Mouse (Mus musculus): ENCODE results near the gene Mmp17.

The Mmp17 gene

DNA sequence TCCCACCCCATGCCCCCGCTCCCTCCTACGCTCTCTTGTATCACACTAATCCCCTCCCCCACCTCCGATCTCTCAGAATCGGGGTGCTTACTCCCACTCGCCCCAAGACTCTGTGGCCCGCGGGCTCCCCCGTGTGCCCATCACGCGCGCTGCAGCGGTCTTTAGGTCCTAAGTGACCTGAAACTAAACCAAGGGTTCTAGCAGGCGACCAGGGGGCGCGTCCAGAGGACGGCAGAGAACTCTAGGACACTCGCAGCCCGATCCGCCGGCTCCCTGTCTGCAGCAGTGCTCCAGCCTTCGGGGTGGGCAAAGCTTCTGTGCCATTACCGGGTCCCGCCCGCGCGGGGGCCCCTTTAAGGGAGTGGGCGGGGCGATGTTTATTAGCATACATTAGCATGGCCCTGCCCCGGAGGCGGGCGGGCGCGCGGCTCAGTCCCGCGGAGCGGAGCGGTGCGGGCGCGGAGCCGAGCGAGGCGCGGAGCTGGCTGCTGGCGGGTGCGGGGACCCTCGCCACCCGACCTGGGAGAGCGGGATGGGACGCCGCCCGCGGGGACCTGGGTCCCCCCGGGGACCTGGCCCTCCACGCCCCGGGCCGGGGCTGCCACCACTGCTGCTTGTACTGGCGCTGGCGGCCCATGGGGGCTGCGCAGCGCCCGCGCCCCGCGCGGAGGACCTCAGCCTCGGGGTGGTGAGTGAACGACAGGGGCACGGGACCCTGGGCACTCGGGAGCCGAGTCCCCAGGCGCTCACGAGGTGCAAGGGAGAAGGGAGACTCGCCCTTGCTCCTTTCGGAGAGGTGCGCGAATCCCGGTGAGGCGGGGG lies at the start of gene Mmp17:
TSS of gene Mmp17 (plus strand) at position 409 of the 822 bp plus-strand sequence.
- DNase-seq, result peak; percentile 94 to 96

GRCm38 (mm10) chr5:129534500-129534899 lies 49.5 kb upstream of the Mmp17 start:
- DNase-seq, result peak in 1 of 2 experiments; percentile 31

DNA sequence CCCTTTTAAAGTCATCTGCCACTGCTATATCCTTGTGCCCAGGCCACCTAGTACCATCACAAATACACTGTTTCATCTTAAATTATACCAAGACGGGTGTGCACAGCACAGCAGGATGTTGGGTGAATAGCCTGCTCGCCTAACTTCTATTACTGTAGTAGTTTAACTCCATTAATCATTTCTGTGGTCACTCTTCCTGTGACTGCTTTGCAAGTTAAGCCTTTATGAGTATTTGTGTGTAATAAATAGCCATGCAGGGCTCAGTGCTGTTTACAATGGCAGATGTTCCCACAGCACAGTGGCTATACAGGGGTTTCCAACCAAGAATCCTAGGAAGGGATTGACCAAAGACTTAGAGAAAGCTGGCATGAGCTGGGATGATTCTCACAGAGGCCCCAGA lies 48.9 kb upstream of the Mmp17 start:
- DNase-seq, result no peak

GRCm38 (mm10) chr5:129535431-129535830 lies 48.5 kb upstream of the Mmp17 start:
- DNase-seq, result no peak

DNA sequence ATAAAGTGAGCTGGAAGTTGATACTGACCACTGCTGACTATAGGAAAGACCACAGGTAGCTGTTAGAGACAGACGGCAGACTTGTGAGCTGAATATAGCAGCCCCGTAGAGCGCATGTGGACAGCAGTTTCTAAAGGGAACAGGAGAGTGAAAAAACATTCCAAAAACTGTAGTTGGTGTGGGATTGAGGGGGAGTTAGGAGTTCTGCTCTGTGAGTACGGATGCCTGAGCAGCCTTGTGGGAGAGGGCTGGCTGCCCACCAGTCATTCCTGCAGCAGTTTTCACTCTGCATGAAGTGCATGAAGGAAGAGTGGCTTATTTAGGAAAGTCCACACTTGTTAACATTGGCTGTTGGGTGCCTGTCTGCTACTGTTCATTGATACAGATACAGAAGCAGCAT lies 45.1 kb upstream of the Mmp17 start:
- no peak for DNase-seq

DNA sequence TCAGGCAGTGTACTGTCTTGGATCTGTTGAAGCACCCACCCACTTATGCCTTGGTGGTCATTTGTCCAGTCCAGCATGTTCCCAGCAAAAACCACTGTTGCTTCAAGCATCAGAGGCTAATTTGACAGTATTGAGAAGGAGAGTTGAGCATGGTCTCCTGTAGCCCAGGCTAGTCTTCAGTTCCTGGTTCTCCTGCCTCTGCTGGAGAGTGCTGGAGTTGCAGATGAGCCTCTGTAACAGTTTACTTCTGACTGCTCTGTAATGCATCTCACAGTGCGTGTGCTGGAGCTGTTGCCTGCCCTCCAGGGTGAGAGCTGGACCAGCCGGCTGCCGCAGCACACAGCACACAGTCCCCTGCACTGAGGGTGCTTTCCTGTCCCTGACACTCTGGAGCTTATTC lies 41.7 kb upstream of the Mmp17 start:
- no peak for DNase-seq

DNA sequence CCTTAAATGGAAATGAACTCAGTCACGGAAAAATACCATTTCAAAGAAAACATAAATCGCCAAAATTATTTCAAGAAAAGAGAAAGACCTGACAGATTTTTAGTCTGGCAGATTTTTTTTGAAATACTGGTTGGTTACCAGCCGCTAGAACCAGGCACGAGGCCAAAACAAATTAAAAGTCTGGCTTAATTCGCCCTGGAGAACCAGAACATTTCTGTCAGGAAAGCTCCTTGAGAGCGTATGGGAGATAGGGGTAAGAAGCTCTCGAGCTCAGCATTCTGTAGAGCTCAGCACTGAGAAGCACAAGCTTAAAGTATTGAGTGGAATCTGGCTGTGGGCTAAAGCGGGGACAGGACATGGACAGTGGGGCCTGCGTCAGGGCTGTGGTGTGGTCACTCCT lies 38.2 kb upstream of the Mmp17 start:
- DNase-seq, result no peak

GRCm38 (mm10) chr5:129549716-129550115 lies 34.3 kb upstream of the Mmp17 start:
- DNase-seq, result no peak

DNA sequence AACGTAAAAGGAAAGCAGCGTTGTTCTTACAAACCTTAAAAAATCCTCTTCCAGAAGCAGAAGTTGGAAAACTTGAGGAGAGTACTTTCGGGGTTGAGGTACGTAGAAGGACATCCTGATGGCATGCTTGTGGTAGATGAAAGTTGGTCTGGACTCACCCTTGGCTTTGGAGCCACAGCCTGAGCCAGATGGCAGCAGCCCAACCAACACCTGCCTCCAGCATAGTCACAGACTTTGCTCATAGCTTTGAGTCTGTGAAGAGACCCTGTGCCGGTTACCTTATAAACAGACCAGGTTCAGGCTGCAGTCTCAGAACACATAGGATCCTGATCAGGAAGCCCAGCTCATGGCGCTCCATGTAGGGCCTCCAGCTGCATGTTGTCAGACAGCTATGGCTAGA lies 33.2 kb upstream of the Mmp17 start:
- no peak for DNase-seq

GRCm38 (mm10) chr5:129551991-129552390 lies 32.0 kb upstream of the Mmp17 start:
- DNase-seq, result no peak

- no peak for DNase-seq
These were observed 30.3 kb upstream of the Mmp17 start for GRCm38 (mm10) chr5:129553642-129554041.

- DNase-seq, result no peak
These were observed 25.4 kb upstream of the Mmp17 start for GRCm38 (mm10) chr5:129558591-129558990.

DNA sequence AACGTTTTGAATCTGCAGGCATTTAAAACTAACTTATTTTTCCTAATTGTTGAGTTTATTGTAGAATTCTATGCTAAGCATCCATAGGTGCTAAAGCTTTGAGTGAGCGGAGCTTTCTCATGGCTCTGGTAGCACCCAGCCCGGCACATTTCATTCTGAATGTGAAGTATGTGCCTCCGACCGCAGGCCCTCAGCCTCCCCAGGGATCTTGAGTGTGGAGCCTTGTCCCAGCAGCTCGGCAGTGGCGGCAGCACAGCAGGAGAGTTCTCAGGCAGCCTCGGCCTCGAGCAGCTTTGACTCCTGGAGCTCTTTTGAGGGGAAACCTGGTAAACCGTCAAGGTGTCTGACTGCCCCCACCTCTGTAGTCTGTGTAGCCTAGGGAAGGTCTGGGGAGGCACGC lies 24.7 kb upstream of the Mmp17 start:
- no peak for DNase-seq

DNA sequence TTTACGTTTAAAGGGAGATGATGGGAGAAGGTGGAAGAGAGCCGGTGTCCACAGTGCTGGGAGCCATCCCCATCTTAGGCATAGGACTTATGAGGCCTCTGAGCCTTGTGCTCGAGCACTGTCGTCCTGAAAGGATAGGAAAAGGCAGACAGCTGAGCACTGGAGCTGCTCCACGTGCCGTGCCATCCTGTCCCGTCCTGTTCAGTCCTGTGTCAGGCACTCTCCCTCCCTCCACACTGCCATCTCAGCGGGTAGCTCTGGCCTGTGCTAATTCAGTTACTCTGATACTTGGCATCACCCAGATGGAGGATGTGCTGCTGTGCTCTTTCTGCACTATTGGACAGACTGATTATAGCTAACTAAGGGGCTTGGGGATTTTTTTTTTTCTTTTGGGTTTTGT lies 21.6 kb upstream of the Mmp17 start:
- DNase-seq, result peak in 1 of 2 experiments; percentile 52

DNA sequence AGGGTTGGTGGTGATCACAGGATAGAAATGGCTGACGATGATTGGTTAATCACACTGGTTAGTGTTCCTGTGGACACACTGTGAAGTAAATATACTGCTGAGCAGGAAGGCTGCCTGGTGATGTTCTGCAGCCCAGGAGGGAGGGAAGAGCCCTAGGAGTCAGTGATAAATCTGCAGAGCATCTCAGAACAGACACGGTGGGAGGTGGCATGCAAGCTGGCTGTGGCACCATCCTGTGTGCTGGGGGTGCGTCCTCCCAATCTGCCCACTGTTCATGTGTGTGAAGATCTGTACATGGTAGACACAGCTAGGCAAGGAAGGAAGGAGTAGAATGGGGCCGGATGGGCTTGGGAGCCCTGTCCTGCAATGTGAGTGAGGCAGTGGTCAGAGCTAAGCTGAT lies 15.4 kb upstream of the Mmp17 start:
- DNase-seq, result no peak

DNA sequence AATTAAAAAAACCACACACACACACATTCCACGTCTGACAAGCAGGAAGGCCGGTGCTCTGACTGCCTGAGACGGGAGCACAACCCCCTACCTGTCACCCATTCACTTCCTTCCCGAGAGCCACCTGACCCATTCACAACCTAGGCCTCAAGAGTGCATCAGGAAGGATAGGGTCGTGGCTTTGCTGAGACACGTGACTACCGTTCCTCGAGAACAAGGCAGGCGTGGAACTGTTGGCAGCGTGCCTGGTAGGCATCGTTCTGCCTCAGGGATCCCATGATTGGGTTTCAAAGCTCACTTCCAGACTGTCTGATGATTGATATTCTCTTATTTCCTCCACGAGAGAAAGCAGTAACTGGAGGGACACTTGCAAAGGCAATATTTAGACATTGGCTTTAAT lies 5.8 kb upstream of the Mmp17 start:
- DNase-seq, result no peak

DNA sequence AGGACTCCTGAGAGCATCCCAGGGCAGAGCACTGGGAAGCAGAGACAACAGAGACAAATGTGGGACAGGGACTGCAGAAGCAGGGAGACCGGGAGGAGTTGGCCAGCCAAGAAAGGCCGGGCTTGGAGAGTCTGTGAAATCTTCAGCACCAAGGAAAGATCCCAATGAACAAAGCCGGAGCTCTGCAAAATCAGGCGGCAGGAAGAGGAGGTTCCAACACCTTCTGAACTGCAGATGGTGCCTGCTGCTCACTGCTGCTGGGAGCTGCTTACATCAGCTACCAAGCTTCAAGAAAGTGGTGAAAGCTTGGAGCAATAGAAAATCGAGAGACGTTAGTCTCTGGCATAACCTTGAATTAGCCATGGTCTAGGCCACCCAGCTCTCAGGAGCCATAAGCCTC lies 3.9 kb upstream of the Mmp17 start:
- DNase-seq, result no peak

DNA sequence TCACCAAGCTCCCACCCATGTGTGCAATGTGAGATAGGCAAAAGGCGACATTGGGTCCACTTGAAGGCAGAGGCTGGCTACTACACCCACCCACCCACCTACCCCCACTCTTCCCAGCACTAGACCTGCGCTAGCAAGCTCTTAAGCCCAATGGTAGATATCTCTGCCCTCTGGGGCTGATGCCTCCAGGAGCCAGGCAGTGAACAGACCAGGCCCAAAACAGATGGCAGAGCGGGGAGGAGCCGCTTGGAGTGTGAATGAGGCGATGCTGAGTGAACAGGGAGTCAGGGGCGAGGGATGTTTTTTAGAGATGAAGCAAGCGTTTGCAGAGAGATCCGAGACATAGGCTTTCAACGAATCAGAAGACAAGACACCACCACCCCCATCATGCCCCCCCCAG lies 3.4 kb upstream of the Mmp17 start:
- DNase-seq, result no peak

DNA sequence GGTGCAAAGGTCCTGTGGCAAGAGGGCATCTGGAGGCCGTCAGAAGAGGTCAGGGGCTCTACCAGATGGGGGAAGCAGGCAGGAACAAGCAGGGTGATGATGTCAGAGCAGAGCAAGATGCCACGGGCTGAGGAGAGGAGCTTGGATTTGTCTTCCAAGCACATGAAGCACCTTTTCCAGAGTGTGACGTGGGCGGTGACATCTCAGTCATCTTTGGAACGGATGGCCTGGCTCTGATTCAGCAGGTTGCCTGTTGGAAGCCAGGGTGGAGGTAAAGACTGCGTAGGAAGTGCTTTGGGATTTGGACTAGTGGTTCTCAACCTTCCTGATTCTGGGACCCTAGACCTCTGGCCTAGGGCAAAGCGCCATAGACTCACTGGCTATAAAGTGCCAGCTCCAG lies 3.0 kb upstream of the Mmp17 start:
- no peak for DNase-seq

DNA sequence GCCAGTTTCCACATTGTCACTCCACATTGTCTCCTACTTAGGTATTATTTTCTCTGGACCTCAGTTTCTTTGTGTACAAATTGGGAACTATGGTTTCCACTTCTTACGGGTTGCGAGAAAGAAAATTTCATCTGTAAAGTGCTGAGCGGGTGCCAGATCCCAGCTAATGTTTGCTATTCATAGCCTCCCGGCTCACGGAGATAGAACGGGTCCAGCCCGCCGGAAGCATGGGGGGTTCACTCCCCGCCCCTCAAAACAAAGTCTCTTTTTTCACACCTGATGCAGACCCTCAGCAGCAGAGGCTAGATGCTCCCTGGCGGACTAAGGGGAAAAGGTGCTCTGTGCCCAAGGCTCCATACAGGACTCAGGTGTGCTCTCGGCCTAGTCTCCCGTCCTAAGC lies 638 bp upstream of the Mmp17 start:
- no peak for DNase-seq

DNA sequence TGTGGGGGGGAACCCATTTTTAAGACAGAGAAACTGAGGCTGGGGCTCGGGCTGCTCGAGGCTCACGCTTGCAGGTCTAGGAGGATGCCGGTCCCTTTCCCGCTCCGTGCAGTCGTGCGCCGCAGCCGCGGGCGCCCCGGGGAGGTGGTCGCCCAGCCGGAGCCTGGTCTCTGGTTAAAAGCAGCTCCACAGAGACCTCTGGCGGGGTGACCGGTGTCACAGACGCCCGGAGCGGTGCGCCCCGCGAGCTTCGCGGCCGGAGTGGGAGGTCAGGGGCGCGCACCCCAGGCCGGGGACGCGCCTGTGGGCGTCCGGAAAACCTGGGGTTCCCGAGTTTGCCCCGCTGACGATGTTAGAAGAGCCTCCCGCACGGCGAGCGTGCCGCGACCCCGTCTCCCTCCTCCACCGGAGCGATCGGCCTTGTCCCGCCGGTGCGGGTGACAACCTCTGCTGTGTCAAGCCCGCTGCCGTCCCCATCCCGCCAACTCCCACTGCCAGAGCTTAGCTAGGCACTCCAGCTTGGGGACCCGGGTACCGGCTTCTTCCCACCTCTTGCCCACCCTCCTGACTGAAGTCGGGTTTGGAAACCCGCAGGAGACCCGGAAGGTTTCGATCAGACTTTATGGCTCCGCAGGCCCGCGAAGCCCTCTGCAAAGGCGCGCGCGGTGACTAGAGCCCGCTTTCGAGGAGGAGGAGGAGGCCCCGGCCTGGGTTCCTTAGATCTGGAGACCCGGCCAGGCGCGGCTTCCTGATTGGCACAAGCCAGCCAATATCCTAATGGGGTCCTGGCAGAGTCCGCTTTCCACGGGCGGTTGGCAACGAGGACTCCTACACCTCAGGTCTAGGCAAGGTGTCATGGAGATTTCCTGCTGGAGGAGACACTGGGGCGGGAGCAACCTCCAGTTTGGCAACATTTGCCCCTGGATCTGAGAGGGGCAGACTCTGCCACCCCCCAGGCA lies 893 bp downstream of the Mmp17 start:
- DNase-seq, result peak; percentile 72 to 73

- DNase-seq, result peak; percentile 93 to 95
These were observed 2.0 kb downstream of the Mmp17 start for GRCm38 (mm10) chr5:129586016-129586415.

DNA sequence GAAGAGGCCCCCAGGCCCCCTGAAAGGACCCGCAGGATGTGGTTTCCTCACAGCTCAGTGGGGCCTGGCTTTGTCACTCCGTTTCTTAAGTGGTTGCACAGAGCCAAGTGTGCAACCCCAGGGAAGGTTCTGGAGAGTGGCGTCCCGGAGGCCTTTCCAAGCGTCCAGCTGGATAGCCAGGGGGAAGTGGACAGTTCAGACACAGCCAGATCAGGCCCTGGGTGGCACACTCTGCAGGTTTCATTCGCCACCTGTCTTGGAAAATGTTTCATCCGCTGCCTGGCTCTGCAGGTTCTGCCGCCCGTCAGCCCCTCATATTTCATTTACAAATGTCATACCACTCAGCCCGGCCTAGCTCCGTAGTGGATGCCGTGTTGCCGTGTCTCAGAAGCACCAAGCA lies 2.5 kb downstream of the Mmp17 start:
- peak; percentile 59 to 60 for DNase-seq

GRCm38 (mm10) chr5:129590915-129591314 lies 6.9 kb downstream of the Mmp17 start:
- peak; percentile 26 to 27 for DNase-seq
